Mouse (Mus musculus): ENCODE measurements around the gene B9d1. TPM values are rescaled to one million over a fixed set of nuclear protein-coding genes. Genes with fewer than 3 reads are reported as not detected.

Gene B9d1
- polyA plus RNA-seq, 1 experiment = 42.7 TPM

DNA sequence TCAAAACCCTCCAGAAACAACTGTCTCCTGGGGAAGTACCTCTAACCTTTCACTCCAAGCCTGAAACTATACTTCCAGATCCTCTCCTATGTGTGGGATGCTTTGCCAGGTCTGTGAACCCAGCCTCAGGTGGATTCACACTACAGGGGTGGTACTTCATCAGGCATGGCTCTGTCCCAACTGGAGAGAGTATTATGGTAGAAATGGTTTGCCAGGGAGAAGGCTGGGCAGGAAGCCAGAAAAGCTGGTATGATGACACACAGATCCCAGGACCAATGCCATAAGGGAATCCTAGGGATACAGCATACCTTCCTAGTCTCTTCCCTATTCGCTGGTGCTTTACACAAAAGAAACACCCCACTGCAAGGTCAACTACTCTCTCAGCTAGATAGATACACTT, 21.9 kb downstream of the B9d1 start:
- TF ChIP-seq POLR2A (IDR thresholded peaks at IDR 0.05; ENCODE audit: low read depth, low read length) (no peak), CTCF (conservative IDR thresholded peaks at IDR 0.05; ENCODE audit: insufficient read depth, insufficient read length, low read depth, low read length) (no peak)

GRCm38 (mm10) chr11:61529268-61529713, 24.3 kb downstream of the B9d1 start:
- WGBS = 26% methylated on average over 4 of the region's 4 CpGs
- H3K36me3 ChIP-seq (ENCODE audit: control insufficient read depth, insufficient read depth, low read length) = no peaks in the 10 kb centered on the region
- no peak overlapping the region for H3K4me3 ChIP-seq (ENCODE audit: insufficient read depth, low read depth, low read length)
- no peaks in the 10 kb centered on the region for H3K27me3 ChIP-seq (replicated peaks; ENCODE audit: control insufficient read depth, insufficient read depth, low read length)
- DNase-seq = peak; percentile 76
- H3K27ac ChIP-seq (ENCODE audit: insufficient read depth, low read depth, low read length) = peak overlapping the region; percentile 22
- TF ChIP-seq POLR2A (IDR thresholded peaks at IDR 0.05; ENCODE audit: low read depth, low read length) (no peak), CTCF (conservative IDR thresholded peaks at IDR 0.05; ENCODE audit: insufficient read depth, insufficient read length, low read depth, low read length) (no peak)
- H3K4me1 ChIP-seq (ENCODE audit: control insufficient read depth, insufficient read depth, low read length) = peaks cover 15% of the 10 kb centered on the region; the same call in 1 of the 2 replicates

More for the DNA sequence above, 21.9 kb downstream of the B9d1 start:
- Histone ChIP-seq H3K4me3 (ENCODE audit: insufficient read depth, low read depth, low read length) (no peak overlapping the region), H3K36me3 (ENCODE audit: control insufficient read depth, insufficient read depth, low read length) (no peaks in the 10 kb centered on the region), H3K4me1 (ENCODE audit: control insufficient read depth, insufficient read depth, low read length) (peaks cover 15% of the 10 kb centered on the region; the same call in 1 of the 2 replicates), H3K27me3 (replicated peaks; ENCODE audit: control insufficient read depth, insufficient read depth, low read length) (no peaks in the 10 kb centered on the region), H3K27ac (ENCODE audit: insufficient read depth, low read depth, low read length) (no peak overlapping the region)
- DNase-seq = peak; percentile 20
- 96% methylated on average over 1 of the region's 1 CpGs for WGBS

- Histone ChIP-seq H3K27me3 (replicated peaks; ENCODE audit: control insufficient read depth, insufficient read depth, low read length) (no peaks in the 10 kb centered on the region), H3K4me1 (ENCODE audit: control insufficient read depth, insufficient read depth, low read length) (peaks cover 15% of the 10 kb centered on the region; the same call in 1 of the 2 replicates), H3K27ac (ENCODE audit: insufficient read depth, low read depth, low read length) (peak overlapping the region; percentile 61), H3K36me3 (ENCODE audit: control insufficient read depth, insufficient read depth, low read length) (no peaks in the 10 kb centered on the region), H3K4me3 (ENCODE audit: insufficient read depth, low read depth, low read length) (no peak overlapping the region)
- 83% methylated on average over 2 of the region's 2 CpGs for WGBS
- no peak for TF ChIP-seq POLR2A (IDR thresholded peaks at IDR 0.05; ENCODE audit: low read depth, low read length)
- TF ChIP-seq CTCF (conservative IDR thresholded peaks at IDR 0.05; ENCODE audit: insufficient read depth, insufficient read length, low read depth, low read length) = no peak
- DNase-seq = peak; percentile 59
Observed at GRCm38 (mm10) chr11:61532820-61533219, 27.9 kb downstream of the B9d1 start.

- TF ChIP-seq CTCF (conservative IDR thresholded peaks at IDR 0.05; ENCODE audit: insufficient read depth, insufficient read length, low read depth, low read length) (no peak), POLR2A (IDR thresholded peaks at IDR 0.05; ENCODE audit: low read depth, low read length) (no peak)
- Histone ChIP-seq H3K27ac (ENCODE audit: insufficient read depth, low read depth, low read length) (peak overlapping the region; percentile 80), H3K36me3 (ENCODE audit: control insufficient read depth, insufficient read depth, low read length) (no peaks in the 10 kb centered on the region), H3K4me1 (ENCODE audit: control insufficient read depth, insufficient read depth, low read length) (peaks cover 13% of the 10 kb centered on the region; the same call in 1 of the 2 replicates), H3K27me3 (replicated peaks; ENCODE audit: control insufficient read depth, insufficient read depth, low read length) (no peaks in the 10 kb centered on the region), H3K4me3 (ENCODE audit: insufficient read depth, low read depth, low read length) (no peak overlapping the region)
- peak; percentile 88 for DNase-seq
- 77% methylated on average over 5 of the region's 5 CpGs for WGBS
Observed at GRCm38 (mm10) chr11:61533571-61533970, 28.6 kb downstream of the B9d1 start.

- WGBS = 13% methylated on average over 1 of the region's 1 CpGs
- TF ChIP-seq POLR2A (IDR thresholded peaks at IDR 0.05; ENCODE audit: low read depth, low read length) (no peak), CTCF (conservative IDR thresholded peaks at IDR 0.05; ENCODE audit: insufficient read depth, insufficient read length, low read depth, low read length) (no peak)
- no peak for DNase-seq
- H3K4me1 ChIP-seq (ENCODE audit: control insufficient read depth, insufficient read depth, low read length) = no peaks in the 10 kb centered on the region; the same call in 1 of the 2 replicates
- no peaks in the 10 kb centered on the region for H3K36me3 ChIP-seq (ENCODE audit: control insufficient read depth, insufficient read depth, low read length)
- no peak overlapping the region for H3K4me3 ChIP-seq (ENCODE audit: insufficient read depth, low read depth, low read length)
- peak overlapping the region; percentile 27 for H3K27ac ChIP-seq (ENCODE audit: insufficient read depth, low read depth, low read length)
- no peaks in the 10 kb centered on the region for H3K27me3 ChIP-seq (replicated peaks; ENCODE audit: control insufficient read depth, insufficient read depth, low read length)
Observed at GRCm38 (mm10) chr11:61535530-61535929, 30.6 kb downstream of the B9d1 start.

DNA sequence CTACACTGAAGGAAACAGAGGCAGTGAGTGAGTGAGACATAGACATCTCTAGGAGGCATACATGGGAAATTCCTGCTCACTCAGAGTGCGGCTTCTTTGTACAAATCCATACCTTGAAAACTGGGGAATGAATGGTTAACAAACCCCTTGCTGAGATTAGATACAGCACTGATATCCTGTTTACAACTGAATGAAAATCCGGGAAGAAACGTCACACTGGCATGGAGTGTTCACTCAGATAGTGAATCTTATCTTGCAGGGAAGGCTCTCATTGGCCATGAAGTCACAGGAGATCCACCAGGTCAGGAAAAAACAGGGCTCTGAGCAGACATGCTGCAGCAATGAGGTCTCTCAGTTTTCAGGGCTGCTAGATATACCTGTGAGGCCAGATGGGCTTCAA, 32.0 kb downstream of the B9d1 start:
- no peak for TF ChIP-seq POLR2A (IDR thresholded peaks at IDR 0.05; ENCODE audit: low read depth, low read length)
- TF ChIP-seq CTCF (conservative IDR thresholded peaks at IDR 0.05; ENCODE audit: insufficient read depth, insufficient read length, low read depth, low read length) = no peak
- Histone ChIP-seq H3K36me3 (ENCODE audit: control insufficient read depth, insufficient read depth, low read length) (no peaks in the 10 kb centered on the region), H3K4me1 (ENCODE audit: control insufficient read depth, insufficient read depth, low read length) (peaks cover 10% of the 10 kb centered on the region), H3K27me3 (replicated peaks; ENCODE audit: control insufficient read depth, insufficient read depth, low read length) (no peaks in the 10 kb centered on the region), H3K27ac (ENCODE audit: insufficient read depth, low read depth, low read length) (no peak overlapping the region), H3K4me3 (ENCODE audit: insufficient read depth, low read depth, low read length) (no peak overlapping the region)
- 72% methylated on average over 3 of the region's 3 CpGs for WGBS
- DNase-seq = no peak

DNA sequence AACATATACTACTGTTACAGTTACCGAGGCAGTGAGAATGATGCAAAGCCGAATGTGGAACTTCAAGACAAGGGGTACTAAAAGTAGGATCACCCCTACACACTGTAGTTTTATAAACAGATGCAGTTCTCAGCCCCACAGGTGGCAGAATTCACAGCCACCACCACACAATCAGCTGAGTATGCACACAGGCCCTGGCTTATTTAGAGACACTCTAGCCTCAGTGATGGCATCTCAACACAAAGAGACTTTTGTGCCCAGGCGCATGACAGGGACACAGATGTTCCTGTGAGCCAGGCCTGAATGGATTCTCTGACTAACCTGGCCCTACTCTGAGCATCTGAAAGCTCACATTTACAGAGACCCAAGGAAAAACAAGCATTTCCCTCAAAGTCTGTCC, 32.4 kb downstream of the B9d1 start:
- no peak overlapping the region for H3K4me3 ChIP-seq (ENCODE audit: insufficient read depth, low read depth, low read length)
- 96% methylated on average over 3 of the region's 3 CpGs for WGBS
- no peak for TF ChIP-seq CTCF (conservative IDR thresholded peaks at IDR 0.05; ENCODE audit: insufficient read depth, insufficient read length, low read depth, low read length)
- TF ChIP-seq POLR2A (IDR thresholded peaks at IDR 0.05; ENCODE audit: low read depth, low read length) = no peak
- no peak for DNase-seq
- H3K27ac ChIP-seq (ENCODE audit: insufficient read depth, low read depth, low read length) = no peak overlapping the region
- H3K36me3 ChIP-seq (ENCODE audit: control insufficient read depth, insufficient read depth, low read length) = no peaks in the 10 kb centered on the region
- no peaks in the 10 kb centered on the region for H3K27me3 ChIP-seq (replicated peaks; ENCODE audit: control insufficient read depth, insufficient read depth, low read length)
- peaks cover 10% of the 10 kb centered on the region for H3K4me1 ChIP-seq (ENCODE audit: control insufficient read depth, insufficient read depth, low read length)
